In the genomic region with DNA sequence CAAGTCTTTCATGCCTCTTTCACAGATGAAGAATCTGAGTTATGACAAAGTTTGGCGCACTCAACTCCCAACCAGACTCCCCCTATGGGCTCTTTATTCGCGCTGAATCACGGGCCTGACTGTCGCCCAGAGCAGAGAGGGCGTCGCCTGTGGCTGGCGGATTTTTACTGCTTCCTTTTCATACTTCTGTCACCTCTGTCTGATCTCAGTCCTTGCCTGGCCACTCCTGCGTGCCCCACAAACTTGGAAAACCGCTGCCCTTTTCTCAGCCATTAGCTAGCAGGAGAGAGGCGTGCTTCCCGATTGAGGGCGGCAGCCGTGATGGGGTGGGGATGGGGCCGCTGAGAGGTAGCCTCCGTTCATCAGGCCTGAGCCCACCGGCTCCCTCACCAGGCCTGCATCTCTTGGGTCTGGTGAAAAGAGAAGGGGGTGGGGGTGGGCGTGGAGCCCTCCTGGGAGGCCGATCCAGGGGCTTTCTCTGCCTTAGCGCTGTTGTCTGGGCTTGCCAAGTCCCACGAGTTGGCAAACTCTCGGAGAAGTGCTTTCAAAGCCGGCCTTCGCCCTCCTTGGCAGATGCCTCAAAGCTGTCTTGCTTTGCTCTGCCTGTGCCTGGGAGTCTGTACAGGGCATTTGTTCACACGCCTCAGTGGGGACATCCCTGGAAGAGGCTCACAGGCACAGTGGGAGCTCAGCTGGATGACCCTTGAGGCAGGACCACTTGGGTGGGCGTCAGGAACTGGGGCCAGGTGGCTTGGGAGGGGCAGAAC, we compare ENCODE assay signal across 8 mouse cellular contexts.
DNase-seq lines count a peak whose midpoint lies in the region; ATAC-seq lines count a peak whose summit lies in the region.

No protein-coding gene starts in this region.

- H3K9me3 ChIP-seq in intestine, embryonic 16.5 days (ENCODE audit: control insufficient read depth, low read length): no peaks in the 10 kb centered on the region

- H3K27ac ChIP-seq in intestine, embryonic 16.5 days (ENCODE audit: low read length): peak overlapping the region; percentile 32; the same call in 1 of the 2 replicates

- H3K27me3 ChIP-seq in intestine, embryonic 16.5 days (replicated peaks; ENCODE audit: control insufficient read depth, insufficient read depth, low read length): no peaks in the 10 kb centered on the region

- ATAC-seq in intestine, embryonic 16.5 days: peak; percentile 72
- peak; percentile 77 for ATAC-seq in megakaryocyte progenitor cell, adult 5-6 weeks (replicated peaks; ENCODE audit: poor library complexity)
- ATAC-seq in monocyte, adult 5-6 weeks (replicated peaks; ENCODE audit: insufficient number of reproducible peaks, low FRiP score, low TSS enrichment, poor library complexity, severe bottlenecking): no peak

- peak; percentile 75 for DNase-seq in T-cell, adult 2 months (ENCODE audit: low spot score)
- DNase-seq in embryo, embryonic 9.5 days (ENCODE audit: extremely low spot score): peak; percentile 69
- DNase-seq in heart, adult 11 months: peak; percentile 97
- DNase-seq in left cerebral cortex, postnatal 25 days (ENCODE audit: low spot score in 2 of 2): peak; percentile 9 to 47
- peak; percentile 27 to 31 for DNase-seq in right cerebral cortex, postnatal 36 days (ENCODE audit: low spot score in 2 of 2)

- H3K36me3 ChIP-seq in intestine, embryonic 16.5 days (ENCODE audit: control insufficient read depth, insufficient read depth, low read length): no peaks in the 10 kb centered on the region

- intact Hi-C loops in left cerebral cortex, postnatal 25 days (cut with DNase I): loop anchor here (5.0 kb wide), 1 partner anchor 134 kb away; the partner anchor contains the start of gene Foxo1

- H3K9ac ChIP-seq in intestine, embryonic 16.5 days (ENCODE audit: low read depth, low read length): peak overlapping the region; percentile 60

- peaks cover 15% of the 10 kb centered on the region for H3K4me1 ChIP-seq in intestine, embryonic 16.5 days (ENCODE audit: control insufficient read depth, insufficient read depth, low read length)

- 4% methylated on average over 26 of the region's 26 CpGs for WGBS in intestine, embryonic 16.5 days

- peak overlapping the region; percentile 44 for H3K4me3 ChIP-seq in intestine, embryonic 16.5 days (ENCODE audit: low read length)

- H3K4me2 ChIP-seq in intestine, embryonic 16.5 days (ENCODE audit: low read depth, low read length): peak overlapping the region; percentile 81

Comparison
In these comparisons a context has a peak if more than half of its experiments do, and no peak if none do; other contexts are left out.
1. DNase-seq: peak in every context shown above with its lines; median percentile 97 in heart, adult 11 months; 75 in T-cell, adult 2 months; 69 in embryo, embryonic 9.5 days; 29 in right cerebral cortex, postnatal 36 days; 28 in left cerebral cortex, postnatal 25 days.